Mouse (Mus musculus) layer of hippocampus, postnatal 25 days (tissue): ENCODE measurements around the gene Rab31. TPM values are rescaled to one million over a fixed set of nuclear protein-coding genes. Genes with fewer than 3 reads are reported as not detected.

ENCODE experiments used
- DNase-seq, 2 experiments: peaks; one replicate each; pipeline ENCODE4 v3.0.0; 2022; ENCODE audit warnings: mixed read lengths in 2 of 2, low spot score in 1 of 2; ENCODE audit errors: extremely low spot score in 1 of 2
- total RNA-seq, 2 experiments: library from RNA; stranded (reverse); gene quantifications; 2 replicates each; pipeline ENCODE4 v1.2.3; 2021

The Rab31 gene
- total RNA-seq, 2 experiments from 2014 or later = 55.7 to 59.0 TPM

GRCm38 (mm10) chr17:65672926-65673325, 99.6 kb downstream of the Rab31 start:
- no peak for DNase-seq

GRCm38 (mm10) chr17:65669061-65669460, 103.5 kb downstream of the Rab31 start:
- no peak for DNase-seq

- DNase-seq = no peak
These were observed 104.8 kb downstream of the Rab31 start for GRCm38 (mm10) chr17:65667792-65668191.

- no peak for DNase-seq
These were observed 106.0 kb downstream of the Rab31 start for GRCm38 (mm10) chr17:65666388-65667161.

- no peak for DNase-seq
These were observed 106.7 kb downstream of the Rab31 start for GRCm38 (mm10) chr17:65665786-65666387.

- no peak for DNase-seq
These were observed 109.0 kb downstream of the Rab31 start for GRCm38 (mm10) chr17:65663329-65664078.

- DNase-seq = no peak
These were observed 109.9 kb downstream of the Rab31 start for GRCm38 (mm10) chr17:65662662-65663061.

- DNase-seq = no peak
These were observed 114.1 kb downstream of the Rab31 start for GRCm38 (mm10) chr17:65658416-65658815.

- no peak for DNase-seq
These were observed 114.6 kb downstream of the Rab31 start for GRCm38 (mm10) chr17:65657958-65658357.

- no peak for DNase-seq
These were observed 115.8 kb downstream of the Rab31 start for GRCm38 (mm10) chr17:65656731-65657130.

- no peak for DNase-seq
These were observed 116.5 kb downstream of the Rab31 start for GRCm38 (mm10) chr17:65656076-65656475.

- no peak for DNase-seq
These were observed 116.9 kb downstream of the Rab31 start for GRCm38 (mm10) chr17:65655608-65656007.

- no peak for DNase-seq
These were observed 122.0 kb downstream of the Rab31 start for GRCm38 (mm10) chr17:65650598-65650997.

GRCm38 (mm10) chr17:65649175-65649493, 123.4 kb downstream of the Rab31 start:
- no peak for DNase-seq

- no peak for DNase-seq
These were observed 124.0 kb downstream of the Rab31 start for GRCm38 (mm10) chr17:65648371-65649174.

- DNase-seq = no peak
These were observed 124.6 kb downstream of the Rab31 start for GRCm38 (mm10) chr17:65647961-65648360.

GRCm38 (mm10) chr17:65647226-65647625, 125.3 kb downstream of the Rab31 start:
- no peak for DNase-seq

- no peak for DNase-seq
These were observed 129.0 kb downstream of the Rab31 start for GRCm38 (mm10) chr17:65643579-65643978.

GRCm38 (mm10) chr17:65643051-65643521, 129.5 kb downstream of the Rab31 start:
- no peak for DNase-seq

GRCm38 (mm10) chr17:65642578-65642991, 130.0 kb downstream of the Rab31 start:
- no peak for DNase-seq
